Mouse (Mus musculus) MEL (cell line): Measurements from ENCODE around the gene Dppa2. TPM values are rescaled to one million over a fixed set of nuclear protein-coding genes. Genes with fewer than 3 reads are reported as not detected.

Experiments
- DNase-seq: peaks from one replicate; pipeline ENCODE4 v3.0.0; 2011; ENCODE audit warnings: low read depth, low spot score
- H3K27ac ChIP-seq: 2 replicates; pipeline ENCODE4 v1.5.1; 2012; ENCODE audit warnings: low read depth, mild to moderate bottlenecking, control low read depth, low read length, moderate library complexity; ENCODE audit not compliant: control insufficient read depth
- H3K27me3 ChIP-seq, 2 experiments: fragments of 150-350 bp in 1 of 2; sonication (generic) in 1 of 2; 2 replicates each; pipeline ENCODE4 v1.6.1; 2012; ENCODE audit warnings: low read length in 2 of 2, mild to moderate bottlenecking in 2 of 2, improper control_type of control experiment in 1 of 2, moderate library complexity in 1 of 2; ENCODE audit not compliant: insufficient read depth in 2 of 2, control insufficient read depth in 1 of 2
- H3K36me3 ChIP-seq, 2 experiments: 2 replicates each; pipeline ENCODE4 v1.6.1; 2012 to 2014; ENCODE audit warnings: low read length in 2 of 2, improper control_type of control experiment in 1 of 2, inconsistent platforms in 1 of 2, mild to moderate bottlenecking in 1 of 2; ENCODE audit not compliant: insufficient read depth in 2 of 2, control insufficient read depth in 1 of 2
- H3K4me1 ChIP-seq, 2 experiments: fragments of 150-350 bp in 1 of 2; sonication (generic) in 1 of 2; 2 replicates each; pipeline ENCODE4 v1.6.1; 2012; ENCODE audit warnings: low read length in 2 of 2, improper control_type of control experiment in 1 of 2, mild to moderate bottlenecking in 1 of 2; ENCODE audit not compliant: insufficient read depth in 2 of 2, control insufficient read depth in 1 of 2
- H3K4me3 ChIP-seq, 2 experiments: fragments of 150-350 bp in 1 of 2; sonication (generic) in 1 of 2; 2 replicates each; pipeline ENCODE4 v1.5.1; 2012; ENCODE audit warnings: low read depth in 2 of 2, low read length in 2 of 2, mild to moderate bottlenecking in 2 of 2, moderate library complexity in 2 of 2, control low read depth in 1 of 2, improper control_type of control experiment in 1 of 2; ENCODE audit not compliant: control insufficient read depth in 1 of 2, insufficient read depth in 1 of 2
- H3K79me2 ChIP-seq: 2 replicates; pipeline ENCODE4 v1.6.1; 2012; ENCODE audit warnings: mild to moderate bottlenecking, low read length, moderate library complexity; ENCODE audit not compliant: control insufficient read depth, poor library complexity, insufficient read depth
- H3K9ac ChIP-seq: 2 replicates; pipeline ENCODE4 v1.6.1; 2012; ENCODE audit warnings: low read depth, mild to moderate bottlenecking, control low read depth, low read length, moderate library complexity; ENCODE audit not compliant: control insufficient read depth, poor library complexity, severe bottlenecking
- H3K9me3 ChIP-seq: fragments of 150-350 bp; sonication (generic); replicated peaks from 2 replicates; pipeline ENCODE4 v1.6.1; 2012; ENCODE audit warnings: mild to moderate bottlenecking, low read length, improper control_type of control experiment, moderate library complexity; ENCODE audit not compliant: insufficient read depth
- CHD1 ChIP-seq: IDR thresholded peaks from 2 replicates; pipeline ENCODE4 v1.6.1; 2012; ENCODE audit warnings: low read depth, mild to moderate bottlenecking, inconsistent platforms, low read length, improper control_type of control experiment
- CHD2 ChIP-seq: IDR thresholded peaks from 2 replicates; pipeline ENCODE4 v1.6.1; 2011; ENCODE audit warnings: low read length, improper control_type of control experiment
- E2F4 ChIP-seq: IDR thresholded peaks from 2 replicates; pipeline ENCODE4 v1.6.1; 2011; ENCODE audit warnings: low read depth, low read length, improper control_type of control experiment, borderline replicate concordance
- ELF1 ChIP-seq: IDR thresholded peaks from 2 replicates; pipeline ENCODE4 v1.6.1; 2014; ENCODE audit warnings: low read depth, mild to moderate bottlenecking, inconsistent platforms, low read length, improper control_type of control experiment, moderate library complexity
- ETS1 ChIP-seq: IDR thresholded peaks from 2 replicates; pipeline ENCODE4 v1.6.1; 2012; ENCODE audit warnings: low read depth, mild to moderate bottlenecking, inconsistent platforms, low read length, improper control_type of control experiment, moderate library complexity
- GATA1 ChIP-seq: IDR thresholded peaks from 2 replicates; pipeline ENCODE4 v1.6.1; 2011; ENCODE audit warnings: low read depth, low read length, improper control_type of control experiment
- HCFC1 ChIP-seq: IDR thresholded peaks from 2 replicates; pipeline ENCODE4 v1.6.1; 2012; ENCODE audit warnings: low read depth, mild to moderate bottlenecking, inconsistent platforms, low read length, improper control_type of control experiment, moderate library complexity
- JUND ChIP-seq: IDR thresholded peaks from 2 replicates; pipeline ENCODE4 v1.6.1; 2011; ENCODE audit warnings: low read depth, mild to moderate bottlenecking, improper control_type of control experiment, low read length
- MAFK ChIP-seq: IDR thresholded peaks from 2 replicates; pipeline ENCODE4 v1.6.1; 2011; ENCODE audit warnings: low read depth, mild to moderate bottlenecking, low read length, improper control_type of control experiment, borderline replicate concordance
- MAZ ChIP-seq: IDR thresholded peaks from 2 replicates; pipeline ENCODE4 v1.6.1; 2012; ENCODE audit warnings: low read depth, mild to moderate bottlenecking, inconsistent platforms, low read length, improper control_type of control experiment
- MEF2A ChIP-seq: IDR thresholded peaks from 2 replicates; pipeline ENCODE4 v1.6.1; 2014; ENCODE audit warnings: low read depth, mild to moderate bottlenecking, inconsistent platforms, low read length, improper control_type of control experiment; ENCODE audit not compliant: poor library complexity, insufficient replicate concordance, severe bottlenecking; ENCODE audit errors: extremely low read depth
- MYC ChIP-seq: IDR thresholded peaks from 2 replicates; pipeline ENCODE4 v1.6.1; 2011; ENCODE audit warnings: low read depth, mild to moderate bottlenecking, low read length, improper control_type of control experiment, moderate library complexity
- NELFE ChIP-seq: IDR thresholded peaks from 2 replicates; pipeline ENCODE4 v1.6.1; 2011; ENCODE audit warnings: low read depth, low read length, improper control_type of control experiment
- NRF1 ChIP-seq: IDR thresholded peaks from 2 replicates; pipeline ENCODE4 v1.6.1; 2014; ENCODE audit warnings: low read depth, mild to moderate bottlenecking, inconsistent platforms, low read length, improper control_type of control experiment, moderate library complexity; ENCODE audit not compliant: poor library complexity, insufficient read depth, severe bottlenecking
- POLR2A ChIP-seq, 2 experiments: IDR thresholded peaks; 2 replicates each; pipeline ENCODE4 v1.6.1; 2011 to 2012; ENCODE audit warnings: low read length in 2 of 2, mild to moderate bottlenecking in 2 of 2, control low read depth in 1 of 2, improper control_type of control experiment in 1 of 2, low read depth in 1 of 2, moderate library complexity in 1 of 2; ENCODE audit not compliant: control insufficient read depth in 1 of 2, insufficient read depth in 1 of 2, poor library complexity in 1 of 2
- POLR2AphosphoS2 ChIP-seq: IDR thresholded peaks from 2 replicates; pipeline ENCODE4 v1.6.1; 2011; ENCODE audit warnings: low read length, improper control_type of control experiment
- POLR2AphosphoS5 ChIP-seq: IDR thresholded peaks from 2 replicates; pipeline ENCODE4 v1.6.1; 2012; ENCODE audit warnings: low read depth, borderline replicate concordance, mild to moderate bottlenecking, inconsistent platforms, low read length, moderate library complexity, mixed read lengths
- RAD21 ChIP-seq: IDR thresholded peaks from 2 replicates; pipeline ENCODE4 v1.6.1; 2011; ENCODE audit warnings: mild to moderate bottlenecking, low read depth, low read length, improper control_type of control experiment
- RCOR1 ChIP-seq: IDR thresholded peaks from 2 replicates; pipeline ENCODE4 v1.6.1; 2012; ENCODE audit warnings: low read depth, mild to moderate bottlenecking, inconsistent platforms, low read length, improper control_type of control experiment
- SIN3A ChIP-seq: IDR thresholded peaks from 2 replicates; pipeline ENCODE4 v1.6.1; 2012; ENCODE audit warnings: low read length, improper control_type of control experiment, inconsistent platforms
- SMC3 ChIP-seq: IDR thresholded peaks from 2 replicates; pipeline ENCODE4 v1.6.1; 2011; ENCODE audit warnings: low read depth, low read length, improper control_type of control experiment
- TAL1 ChIP-seq: IDR thresholded peaks from 2 replicates; pipeline ENCODE4 v1.6.1; 2012; ENCODE audit warnings: mild to moderate bottlenecking, inconsistent platforms, low read length, moderate library complexity, mixed read lengths
- TCF12 ChIP-seq: IDR thresholded peaks from 2 replicates; pipeline ENCODE4 v1.6.1; 2014; ENCODE audit warnings: low read depth, mild to moderate bottlenecking, inconsistent platforms, low read length, improper control_type of control experiment, moderate library complexity
- UBTF ChIP-seq: IDR thresholded peaks from 2 replicates; pipeline ENCODE4 v1.6.1; 2012; ENCODE audit warnings: low read depth, mild to moderate bottlenecking, inconsistent platforms, low read length, improper control_type of control experiment, moderate library complexity, borderline replicate concordance; ENCODE audit not compliant: insufficient read depth
- ZC3H11A ChIP-seq: IDR thresholded peaks from 2 replicates; pipeline ENCODE4 v1.6.1; 2012; ENCODE audit warnings: low read depth, mild to moderate bottlenecking, inconsistent platforms, low read length, improper control_type of control experiment
- ZKSCAN1 ChIP-seq: IDR thresholded peaks from 2 replicates; pipeline ENCODE4 v1.6.1; 2012; ENCODE audit warnings: low read depth, mild to moderate bottlenecking, inconsistent platforms, low read length, improper control_type of control experiment, moderate library complexity
- polyA plus RNA-seq, 2 experiments: library from polyadenylated mRNA; stranded (reverse) in 1 of 2; unstranded in 1 of 2; fragments of >175 nt in 1 of 2; fragments of >200 nt in 1 of 2; gene quantifications; 2 replicates each; pipeline versions ENCODE4 v1.2.1 to v1.2.4; 2012; ENCODE audit warnings: low replicate concordance in 2 of 2, low read depth in 1 of 2; ENCODE audit not compliant: insufficient read length in 2 of 2, insufficient read depth in 1 of 2, missing spikeins in 1 of 2
- total RNA-seq: library from RNA; depleted of rRNA; stranded (reverse); fragments of 300-350 nt; gene quantifications from 2 replicates; pipeline ENCODE4 v1.2.3, GENCODE M21; 2012

The Dppa2 gene
- total and polyA plus RNA-seq, 3 experiments = 0.18 TPM; not detected in 2

DNA sequence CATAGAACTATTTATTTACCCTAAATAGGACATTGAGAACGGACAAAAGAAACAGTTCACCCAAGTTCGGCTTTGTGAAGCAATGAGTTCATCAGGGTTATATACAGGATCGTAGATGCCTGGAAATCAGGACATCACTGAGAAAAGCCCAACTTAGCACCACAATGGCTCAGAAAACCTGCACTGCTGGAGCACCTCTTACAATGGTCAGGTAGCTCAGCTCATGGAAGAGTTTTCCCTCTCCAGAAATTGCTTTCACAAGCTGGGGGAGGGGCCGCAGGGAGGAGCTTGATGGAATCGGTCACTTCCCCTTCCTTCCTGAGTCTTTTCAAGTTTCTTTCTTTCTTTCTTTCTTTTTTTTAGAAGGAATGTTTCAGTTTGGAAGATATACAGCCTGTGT, 52.0 kb downstream of the Dppa2 start:
- H3K4me3 ChIP-seq = no peak overlapping the region
- H3K79me2 ChIP-seq = no peaks in the 10 kb centered on the region
- no peak overlapping the region for H3K27ac ChIP-seq
- no peaks in the 10 kb centered on the region for H3K27me3 ChIP-seq
- no peak for DNase-seq
- no peak overlapping the region for H3K9ac ChIP-seq
- TF ChIP-seq ETS1 = no peak
- no peak for TF ChIP-seq CHD1
- no peak for TF ChIP-seq RCOR1
- no peak for TF ChIP-seq MAFK
- TF ChIP-seq RAD21 = no peak
- no peak for TF ChIP-seq POLR2A (IDR thresholded peaks at IDR 0.05; ENCODE audit: control insufficient read depth in 1 of 2, insufficient read depth in 1 of 2, low read depth in 1 of 2, low read length in 2 of 2, poor library complexity in 1 of 2)
- no peak for TF ChIP-seq ZC3H11A
- TF ChIP-seq NELFE = no peak
- no peak for TF ChIP-seq UBTF
- no peak for TF ChIP-seq NRF1
- TF ChIP-seq MYC = no peak
- no peak for TF ChIP-seq ELF1
- no peak for TF ChIP-seq POLR2AphosphoS5
- TF ChIP-seq TCF12 = no peak
- TF ChIP-seq SMC3 = no peak
- no peak for TF ChIP-seq POLR2AphosphoS2
- no peak for TF ChIP-seq MEF2A
- H3K36me3 ChIP-seq = no peaks in the 10 kb centered on the region
- H3K4me1 ChIP-seq = no peaks in the 10 kb centered on the region
- no peaks in the 10 kb centered on the region for H3K9me3 ChIP-seq

DNA sequence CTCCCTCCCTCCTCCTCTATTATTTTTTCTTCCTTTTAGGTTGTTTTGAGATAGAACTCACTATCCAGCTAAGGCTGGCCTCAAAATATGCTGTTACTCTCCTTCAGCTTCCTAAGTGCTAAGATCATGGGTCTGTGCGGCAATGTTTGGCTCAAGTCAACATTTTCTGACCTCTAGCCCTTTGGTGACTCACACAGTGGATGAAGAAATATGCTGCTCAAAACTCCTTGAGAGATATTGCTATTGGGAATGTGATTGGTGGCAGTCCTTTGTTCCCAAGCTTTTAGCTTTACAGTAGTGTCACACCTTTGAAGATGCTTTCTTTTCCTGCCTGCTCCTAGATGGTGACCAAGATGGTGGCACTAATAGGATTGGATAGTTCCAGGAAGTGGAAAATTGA, 52.7 kb downstream of the Dppa2 start:
- no peaks in the 10 kb centered on the region for H3K36me3 ChIP-seq
- no peak overlapping the region for H3K9ac ChIP-seq
- H3K4me1 ChIP-seq = no peaks in the 10 kb centered on the region
- H3K79me2 ChIP-seq = no peaks in the 10 kb centered on the region
- H3K27me3 ChIP-seq = no peaks in the 10 kb centered on the region
- DNase-seq = no peak
- no peak overlapping the region for H3K27ac ChIP-seq
- TF ChIP-seq MEF2A (no peak), GATA1 (no peak), SIN3A (no peak), CHD2 (no peak), ZKSCAN1 (no peak), POLR2A (IDR thresholded peaks at IDR 0.05; ENCODE audit: control insufficient read depth in 1 of 2, insufficient read depth in 1 of 2, low read depth in 1 of 2, low read length in 2 of 2, poor library complexity in 1 of 2) (no peak), UBTF (no peak), MYC (no peak), E2F4 (no peak), TAL1 (no peak), JUND (no peak), MAZ (no peak), HCFC1 (no peak), ZC3H11A (no peak)
- H3K9me3 ChIP-seq = no peaks in the 10 kb centered on the region
- no peak overlapping the region for H3K4me3 ChIP-seq
